Mouse (Mus musculus) myocyte (in vitro differentiated cells): ENCODE data around the gene Cdk12. TPM values are rescaled to one million over a fixed set of nuclear protein-coding genes. Genes with fewer than 3 reads are reported as not detected.
"Not testable (repeated sequence)": the region's sequence is repeated elsewhere in the genome, so short reads cannot be mapped to it uniquely, and the experiment has no call there.

ENCODE experiments used
- H3K27me3 ChIP-seq: one replicate; pipeline ENCODE4 v1.6.1; 2011; ENCODE audit not compliant: control insufficient read depth, insufficient read depth, insufficient read length
- H3K36me3 ChIP-seq: one replicate; pipeline ENCODE4 v1.6.1; 2011; ENCODE audit not compliant: control insufficient read depth, insufficient read depth
- H3K4me2 ChIP-seq: one replicate; pipeline ENCODE4 v1.6.1; 2011; ENCODE audit warnings: low read depth, control low read depth
- H3K4me3 ChIP-seq: one replicate; pipeline ENCODE4 v1.5.1; 2011; ENCODE audit warnings: mild to moderate bottlenecking, control low read depth, moderate library complexity
- H3K79me2 ChIP-seq: one replicate; pipeline ENCODE4 v1.6.1; 2011; ENCODE audit not compliant: control insufficient read depth, insufficient read depth
- H3ac ChIP-seq: one replicate; pipeline ENCODE4 v1.6.1; 2011; ENCODE audit not compliant: control insufficient read depth, insufficient read length
- CEBPB ChIP-seq: IDR thresholded peaks from 2 replicates; pipeline ENCODE4 v1.6.1; 2011; ENCODE audit warnings: mild to moderate bottlenecking, moderate library complexity; ENCODE audit not compliant: poor library complexity, insufficient read depth, severe bottlenecking
- E2F4 ChIP-seq: IDR thresholded peaks from one replicate; pipeline ENCODE4 v1.6.1; 2011; ENCODE audit warnings: mild to moderate bottlenecking, control low read depth, moderate library complexity; ENCODE audit not compliant: insufficient read depth
- MAX ChIP-seq: IDR thresholded peaks from one replicate; pipeline ENCODE4 v1.6.1; 2011; ENCODE audit warnings: low read depth, mild to moderate bottlenecking, control low read depth
- MYOD1 ChIP-seq, 3 experiments: IDR thresholded peaks; one replicate each; pipeline ENCODE4 v1.6.1; 2011; ENCODE audit warnings: control low read depth in 2 of 3, low read depth in 2 of 3, mild to moderate bottlenecking in 2 of 3, moderate library complexity in 1 of 3; ENCODE audit not compliant: insufficient read length in 2 of 3, control insufficient read depth in 1 of 3
- MYOG ChIP-seq, 3 experiments: IDR thresholded peaks; one replicate each; pipeline ENCODE4 v1.6.1; 2011; ENCODE audit warnings: control low read depth in 2 of 3, low read depth in 2 of 3, mild to moderate bottlenecking in 2 of 3; ENCODE audit not compliant: insufficient read length in 2 of 3, control insufficient read depth in 1 of 3, insufficient read depth in 1 of 3
- POLR2A ChIP-seq: IDR thresholded peaks from one replicate; pipeline ENCODE4 v1.6.1; 2011; ENCODE audit warnings: low read depth, mild to moderate bottlenecking, control low read depth, moderate library complexity; ENCODE audit not compliant: insufficient read length
- POLR2AphosphoS2 ChIP-seq: IDR thresholded peaks from one replicate; pipeline ENCODE4 v1.6.1; 2011; ENCODE audit warnings: low read depth, control low read depth; ENCODE audit not compliant: insufficient read length
- REST ChIP-seq: IDR thresholded peaks from one replicate; pipeline ENCODE4 v1.6.1; 2011; ENCODE audit warnings: mild to moderate bottlenecking, control low read depth, moderate library complexity; ENCODE audit not compliant: insufficient read depth, insufficient read length
- SRF ChIP-seq: IDR thresholded peaks from one replicate; pipeline ENCODE4 v1.6.1; 2011; ENCODE audit warnings: low read depth; ENCODE audit not compliant: control insufficient read depth, insufficient read length
- TCF12 ChIP-seq: IDR thresholded peaks from one replicate; pipeline ENCODE4 v1.6.1; 2011; ENCODE audit warnings: mild to moderate bottlenecking, control low read depth; ENCODE audit not compliant: poor library complexity, insufficient read depth, severe bottlenecking
- TCF3 ChIP-seq: IDR thresholded peaks from one replicate; pipeline ENCODE4 v1.6.1; 2011; ENCODE audit warnings: low read depth, control low read depth; ENCODE audit not compliant: insufficient read length
- USF1 ChIP-seq: IDR thresholded peaks from one replicate; pipeline ENCODE4 v1.6.1; 2011; ENCODE audit warnings: low read depth, mild to moderate bottlenecking, control low read depth, moderate library complexity
- polyA plus RNA-seq: library from polyadenylated mRNA; unstranded; fragments of >200 nt; fragmentation: generic; extraction: Trizol; gene quantifications from one replicate; pipeline ENCODE4 v1.2.1, GENCODE M21; 2012; ENCODE audit warnings: missing spikeins

Cdk12 gene
- polyA plus RNA-seq, 1 experiment = 7.3 TPM

- peaks cover 12% of the 10 kb centered on the region for H3K36me3 ChIP-seq
- peak overlapping the region; percentile 90 for H3K4me3 ChIP-seq
- no peaks in the 10 kb centered on the region for H3K27me3 ChIP-seq
- TF ChIP-seq MYOD1 (IDR thresholded peaks at IDR 0.05; ENCODE audit: control insufficient read depth in 1 of 3, insufficient read length in 2 of 3, low read depth in 2 of 3) (no peak), USF1 (no peak), SRF (no peak), POLR2AphosphoS2 (no peak), TCF12 (no peak), POLR2A (no peak), CEBPB (no peak), REST (no peak), E2F4 (no peak), MAX (no peak)
- peaks cover 64% of the 10 kb centered on the region for H3K79me2 ChIP-seq
- H3K4me2 ChIP-seq = peak overlapping the region; percentile 80
- H3ac ChIP-seq = no peak overlapping the region
These were observed 2.6 kb downstream of the Cdk12 start for GRCm38 (mm10) chr11:98205463-98205862.

- not testable (repeated sequence) for H3ac ChIP-seq, H3K4me3 ChIP-seq, H3K27me3 ChIP-seq
- peak overlapping the region; percentile 80 for H3K4me2 ChIP-seq
- peaks cover 20% of the 10 kb centered on the region for H3K36me3 ChIP-seq
- peaks cover 66% of the 10 kb centered on the region for H3K79me2 ChIP-seq
These were observed 3.4 kb downstream of the Cdk12 start for GRCm38 (mm10) chr11:98206281-98206680.

GRCm38 (mm10) chr11:98209661-98210060, 6.8 kb downstream of the Cdk12 start:
- not testable (repeated sequence) for H3K4me3 ChIP-seq, H3K4me2 ChIP-seq, H3ac ChIP-seq, H3K27me3 ChIP-seq
- H3K36me3 ChIP-seq = peaks cover 50% of the 10 kb centered on the region
- peaks cover 76% of the 10 kb centered on the region for H3K79me2 ChIP-seq

GRCm38 (mm10) chr11:98213311-98213710, 10.5 kb downstream of the Cdk12 start:
- no peak for TF ChIP-seq USF1
- no peak for TF ChIP-seq TCF12
- TF ChIP-seq REST = no peak
- TF ChIP-seq MYOG (IDR thresholded peaks at IDR 0.05; ENCODE audit: control insufficient read depth in 1 of 3, insufficient read depth in 1 of 3, insufficient read length in 2 of 3, low read depth in 2 of 3) = no peak
- TF ChIP-seq SRF = no peak
- TF ChIP-seq MAX = no peak
- no peak for TF ChIP-seq POLR2A
- no peak for TF ChIP-seq E2F4
- TF ChIP-seq MYOD1 (IDR thresholded peaks at IDR 0.05; ENCODE audit: control insufficient read depth in 1 of 3, insufficient read length in 2 of 3, low read depth in 2 of 3) = no peak
- TF ChIP-seq CEBPB = no peak
- no peak for TF ChIP-seq TCF3
- no peak for TF ChIP-seq POLR2AphosphoS2
- Histone ChIP-seq H3K36me3 (peaks cover 64% of the 10 kb centered on the region), H3K27me3 (no peaks in the 10 kb centered on the region), H3ac (no peak overlapping the region), H3K4me3 (no peak overlapping the region), H3K79me2 (peaks cover 53% of the 10 kb centered on the region), H3K4me2 (no peak overlapping the region)

GRCm38 (mm10) chr11:98226349-98226748, 23.5 kb downstream of the Cdk12 start:
- no peak overlapping the region for H3K4me3 ChIP-seq
- no peaks in the 10 kb centered on the region for H3K79me2 ChIP-seq
- no peak overlapping the region for H3K4me2 ChIP-seq
- TF ChIP-seq TCF3 = no peak
- TF ChIP-seq CEBPB = no peak
- TF ChIP-seq POLR2AphosphoS2 = no peak
- TF ChIP-seq USF1 = no peak
- TF ChIP-seq MAX = no peak
- no peak for TF ChIP-seq REST
- no peak for TF ChIP-seq E2F4
- no peak for TF ChIP-seq MYOG (IDR thresholded peaks at IDR 0.05; ENCODE audit: control insufficient read depth in 1 of 3, insufficient read depth in 1 of 3, insufficient read length in 2 of 3, low read depth in 2 of 3)
- no peak for TF ChIP-seq SRF
- TF ChIP-seq TCF12 = no peak
- TF ChIP-seq MYOD1 (IDR thresholded peaks at IDR 0.05; ENCODE audit: control insufficient read depth in 1 of 3, insufficient read length in 2 of 3, low read depth in 2 of 3) = no peak
- TF ChIP-seq POLR2A = no peak
- no peak overlapping the region for H3ac ChIP-seq
- H3K27me3 ChIP-seq = no peaks in the 10 kb centered on the region
- peaks cover 94% of the 10 kb centered on the region for H3K36me3 ChIP-seq

- no peak overlapping the region for H3K4me2 ChIP-seq
- no peak overlapping the region for H3K4me3 ChIP-seq
- TF ChIP-seq TCF12 (no peak), POLR2AphosphoS2 (no peak), TCF3 (no peak), MYOG (IDR thresholded peaks at IDR 0.05; ENCODE audit: control insufficient read depth in 1 of 3, insufficient read depth in 1 of 3, insufficient read length in 2 of 3, low read depth in 2 of 3) (no peak), E2F4 (no peak), USF1 (no peak), REST (no peak), CEBPB (no peak), MYOD1 (IDR thresholded peaks at IDR 0.05; ENCODE audit: control insufficient read depth in 1 of 3, insufficient read length in 2 of 3, low read depth in 2 of 3) (no peak), MAX (no peak), POLR2A (no peak)
- H3K36me3 ChIP-seq = peaks cover 81% of the 10 kb centered on the region
- no peaks in the 10 kb centered on the region for H3K79me2 ChIP-seq
- no peak overlapping the region for H3ac ChIP-seq
- no peaks in the 10 kb centered on the region for H3K27me3 ChIP-seq
These were observed 35.6 kb downstream of the Cdk12 start for GRCm38 (mm10) chr11:98238416-98238815.
